Mouse (Mus musculus): ENCODE measurements at regions not wholly inside any gene's neighbourhood (a gene's known extent, or its start where the extent isn't known, plus 50 kb on each side); places are given as distances from the start of the nearest gene placed in this dataset.

DNA sequence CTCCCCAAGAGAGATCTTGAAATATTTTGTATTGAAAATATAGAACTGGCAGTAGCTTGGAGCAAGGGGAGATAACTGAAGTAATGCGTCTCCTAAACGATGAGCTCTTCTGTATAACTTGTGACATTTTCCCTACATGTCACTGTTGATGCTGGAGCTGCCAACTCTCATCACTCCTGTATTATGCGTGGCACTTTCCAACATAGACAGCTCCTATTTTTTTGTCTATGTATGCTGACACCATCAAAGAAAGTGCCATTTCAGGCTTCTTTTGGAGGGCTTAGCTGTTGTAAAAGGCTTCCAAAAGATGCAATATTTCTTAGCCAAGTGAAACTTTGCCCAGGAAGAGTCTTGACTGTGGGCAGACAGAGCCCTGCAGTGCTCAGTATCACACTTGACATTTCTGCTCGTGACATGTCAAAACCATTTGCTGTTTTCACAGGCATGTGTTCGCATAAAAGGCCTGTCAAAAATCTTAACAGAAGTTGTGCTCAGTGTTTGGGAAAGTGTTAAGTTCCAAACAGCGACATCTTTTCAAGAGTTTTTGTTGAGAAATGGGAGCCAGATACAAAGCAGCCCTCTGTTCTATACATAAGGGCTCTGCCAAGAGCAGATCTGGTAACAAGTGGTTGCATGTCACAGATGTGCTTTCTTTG, 53.6 kb upstream of the Otol1 start:
- Histone ChIP-seq H3K4me2 (no peak overlapping the region), H3K9ac (no peak overlapping the region), H3K9me3 (no peaks in the 10 kb centered on the region), H3K4me3 (no peak overlapping the region), H3K27me3 (no peaks in the 10 kb centered on the region), H3K36me3 (no peaks in the 10 kb centered on the region), H3K4me1 (no peaks in the 10 kb centered on the region), H3K27ac (no peak overlapping the region)
- 70% methylated on average over 6 of the region's 6 CpGs for WGBS
- ATAC-seq (ENCODE audit: insufficient number of reproducible peaks, low FRiP score, low TSS enrichment, low read depth) = no peak

DNA sequence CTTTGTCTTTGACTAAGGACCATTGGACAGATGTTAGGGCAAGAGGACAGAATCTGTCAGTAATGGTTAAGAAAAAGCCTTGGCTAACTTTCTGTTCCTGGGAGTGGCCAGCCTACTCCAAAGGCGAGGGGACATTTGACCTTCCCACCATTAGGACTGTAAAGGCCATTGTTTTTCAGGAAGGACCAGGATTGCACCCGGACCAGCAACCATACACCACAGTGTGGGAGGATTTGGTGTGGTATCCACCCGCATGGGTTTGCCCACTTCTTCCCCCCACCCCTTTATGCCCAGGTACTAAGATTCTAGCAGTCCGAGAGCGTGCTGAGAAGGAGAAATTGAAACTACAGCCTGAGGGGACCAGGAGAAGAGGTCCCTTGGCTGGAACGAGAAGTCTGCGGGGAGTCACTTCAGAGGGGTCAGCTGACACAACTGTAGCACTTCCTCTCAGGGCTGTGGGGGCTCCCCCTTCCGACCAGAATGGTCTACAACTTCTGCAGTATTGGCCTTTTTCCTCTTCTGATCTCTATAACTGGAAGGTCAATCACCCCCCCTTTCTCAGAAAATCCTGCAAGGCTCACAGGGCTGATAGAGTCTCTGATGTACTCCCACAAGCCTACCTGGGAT, 63.2 kb upstream of the Sptssb start:
- H3K36me3 ChIP-seq = no peaks in the 10 kb centered on the region
- H3K4me2 ChIP-seq = no peak overlapping the region
- H3K4me1 ChIP-seq = no peaks in the 10 kb centered on the region
- H3K27me3 ChIP-seq = no peaks in the 10 kb centered on the region
- ATAC-seq (ENCODE audit: insufficient number of reproducible peaks, low FRiP score, low TSS enrichment, low read depth) = no peak
- 78% methylated on average over 8 of the region's 8 CpGs for WGBS
- no peaks in the 10 kb centered on the region for H3K9me3 ChIP-seq
- no peak overlapping the region for H3K27ac ChIP-seq
- no peak overlapping the region for H3K9ac ChIP-seq
- H3K4me3 ChIP-seq = no peak overlapping the region

DNA sequence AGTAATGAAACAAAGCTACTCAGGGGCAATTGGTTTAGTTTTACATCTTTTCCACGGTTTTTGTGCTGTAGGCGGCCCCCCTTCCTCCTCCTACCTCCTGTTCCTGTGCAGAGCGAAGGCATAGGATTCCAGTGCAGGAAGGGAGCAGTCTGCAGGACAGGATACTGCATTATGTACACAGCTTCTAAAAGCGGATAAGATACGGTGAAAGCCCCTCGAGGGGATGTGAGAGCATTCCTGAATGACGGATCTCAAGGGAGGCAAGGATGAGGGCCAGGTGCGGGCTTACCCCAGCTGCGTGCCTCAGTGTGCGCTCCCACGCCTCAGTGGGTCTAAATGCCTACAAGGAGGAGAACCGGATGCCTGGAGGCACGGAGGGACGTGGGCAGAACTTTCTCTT, 53.1 kb upstream of the Sptssb start:
- Histone ChIP-seq H3K4me3 (no peak overlapping the region; the same call in 1 of the 2 replicates), H3K9ac (no peak overlapping the region), H3K9me3 (no peaks in the 10 kb centered on the region), H3K4me2 (peak overlapping the region; percentile 33), H3K27ac (no peak overlapping the region), H3K4me1 (peaks cover 5% of the 10 kb centered on the region), H3K27me3 (no peaks in the 10 kb centered on the region), H3K36me3 (no peaks in the 10 kb centered on the region)
- ATAC-seq (ENCODE audit: insufficient number of reproducible peaks, low FRiP score, low TSS enrichment, low read depth) = no peak
- 28% methylated on average over 14 of the region's 14 CpGs for whole genome bisulfite sequencing

DNA sequence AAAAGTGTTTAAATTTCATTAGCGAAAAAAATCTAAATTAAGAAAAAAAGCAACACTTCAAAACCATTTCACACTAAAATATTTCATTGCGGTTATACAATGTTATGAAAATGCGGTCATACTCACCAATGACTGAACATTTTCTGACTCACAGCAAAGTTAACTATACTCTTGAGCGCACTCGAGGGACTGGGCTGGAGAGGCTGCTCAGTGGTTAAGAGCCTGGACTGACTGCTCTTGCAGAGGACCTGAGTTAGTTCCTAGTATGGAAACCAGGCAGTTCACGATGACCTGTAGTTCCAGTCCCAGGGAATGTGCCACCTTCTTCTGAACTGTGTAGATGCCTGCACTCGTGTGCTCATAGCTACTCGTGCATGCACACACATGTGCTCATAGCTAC, 50.3 kb upstream of the Sptssb start:
- Histone ChIP-seq H3K27me3 (no peaks in the 10 kb centered on the region), H3K4me1 (peaks cover 5% of the 10 kb centered on the region), H3K27ac (no peak overlapping the region), H3K36me3 (no peaks in the 10 kb centered on the region), H3K4me2 (no peak overlapping the region), H3K9ac (no peak overlapping the region), H3K4me3 (no peak overlapping the region), H3K9me3 (no peaks in the 10 kb centered on the region)
- 81% methylated on average over 8 of the region's 8 CpGs for WGBS
- no peak for ATAC-seq (ENCODE audit: insufficient number of reproducible peaks, low FRiP score, low TSS enrichment, low read depth)
